Mouse (Mus musculus): Measurements from ENCODE around the gene Atp6v1b1. TPM values are rescaled to one million over a fixed set of nuclear protein-coding genes. Genes with fewer than 3 reads are reported as not detected.

Gene Atp6v1b1
- polyA plus RNA-seq, 1 experiment, result not detected

GRCm38 (mm10) chr6:83744126-83744525 is 1.3 kb downstream of the Atp6v1b1 start:
- Histone ChIP-seq H3K27ac (ENCODE audit: insufficient read depth, low read depth, low read length) (no peak overlapping the region), H3K4me1 (ENCODE audit: control insufficient read depth, insufficient read depth, low read length) (no peaks in the 10 kb centered on the region), H3K4me3 (ENCODE audit: insufficient read depth, low read length) (no peak overlapping the region)
- TF ChIP-seq CTCF (IDR thresholded peaks at IDR 0.05; ENCODE audit: low read depth, low read length), result no peak
- no peak for TF ChIP-seq POLR2A (IDR thresholded peaks at IDR 0.05; ENCODE audit: borderline replicate concordance, low read depth, low read length)

- no peaks in the 10 kb centered on the region for H3K4me1 ChIP-seq (ENCODE audit: control insufficient read depth, insufficient read depth, low read length)
- H3K27ac ChIP-seq (ENCODE audit: insufficient read depth, low read depth, low read length), result no peak overlapping the region
- TF ChIP-seq POLR2A (IDR thresholded peaks at IDR 0.05; ENCODE audit: borderline replicate concordance, low read depth, low read length), result no peak
- no peak for TF ChIP-seq CTCF (IDR thresholded peaks at IDR 0.05; ENCODE audit: low read depth, low read length)
- no peak overlapping the region for H3K4me3 ChIP-seq (ENCODE audit: insufficient read depth, low read length)
Observed at GRCm38 (mm10) chr6:83744557-83744956, 1.8 kb downstream of the Atp6v1b1 start.

GRCm38 (mm10) chr6:83745466-83745865 is 2.7 kb downstream of the Atp6v1b1 start:
- no peak for TF ChIP-seq POLR2A (IDR thresholded peaks at IDR 0.05; ENCODE audit: borderline replicate concordance, low read depth, low read length)
- no peak for TF ChIP-seq CTCF (IDR thresholded peaks at IDR 0.05; ENCODE audit: low read depth, low read length)
- no peak overlapping the region for H3K4me3 ChIP-seq (ENCODE audit: insufficient read depth, low read length)
- no peaks in the 10 kb centered on the region for H3K4me1 ChIP-seq (ENCODE audit: control insufficient read depth, insufficient read depth, low read length)
- H3K27ac ChIP-seq (ENCODE audit: insufficient read depth, low read depth, low read length), result no peak overlapping the region

GRCm38 (mm10) chr6:83749286-83749685 is 6.5 kb downstream of the Atp6v1b1 start:
- no peak for TF ChIP-seq POLR2A (IDR thresholded peaks at IDR 0.05; ENCODE audit: borderline replicate concordance, low read depth, low read length)
- TF ChIP-seq CTCF (IDR thresholded peaks at IDR 0.05; ENCODE audit: low read depth, low read length), result no peak
- H3K27ac ChIP-seq (ENCODE audit: insufficient read depth, low read depth, low read length), result no peak overlapping the region
- no peak overlapping the region for H3K4me3 ChIP-seq (ENCODE audit: insufficient read depth, low read length)
- H3K4me1 ChIP-seq (ENCODE audit: control insufficient read depth, insufficient read depth, low read length), result no peaks in the 10 kb centered on the region

GRCm38 (mm10) chr6:83750171-83750684 is 7.4 kb downstream of the Atp6v1b1 start:
- no peak for TF ChIP-seq POLR2A (IDR thresholded peaks at IDR 0.05; ENCODE audit: borderline replicate concordance, low read depth, low read length)
- TF ChIP-seq CTCF (IDR thresholded peaks at IDR 0.05; ENCODE audit: low read depth, low read length), result peak; percentile 68
- H3K27ac ChIP-seq (ENCODE audit: insufficient read depth, low read depth, low read length), result no peak overlapping the region
- no peaks in the 10 kb centered on the region for H3K4me1 ChIP-seq (ENCODE audit: control insufficient read depth, insufficient read depth, low read length)
- H3K4me3 ChIP-seq (ENCODE audit: insufficient read depth, low read length), result peak overlapping the region; percentile 25; the same call in 1 of the 2 replicates

GRCm38 (mm10) chr6:83756051-83756450 is 13.3 kb downstream of the Atp6v1b1 start:
- no peak for TF ChIP-seq CTCF (IDR thresholded peaks at IDR 0.05; ENCODE audit: low read depth, low read length)
- no peak for TF ChIP-seq POLR2A (IDR thresholded peaks at IDR 0.05; ENCODE audit: borderline replicate concordance, low read depth, low read length)
- H3K27ac ChIP-seq (ENCODE audit: insufficient read depth, low read depth, low read length), result no peak overlapping the region
- no peak overlapping the region for H3K4me3 ChIP-seq (ENCODE audit: insufficient read depth, low read length)
- no peaks in the 10 kb centered on the region for H3K4me1 ChIP-seq (ENCODE audit: control insufficient read depth, insufficient read depth, low read length)

GRCm38 (mm10) chr6:83762344-83762743 is 19.6 kb downstream of the Atp6v1b1 start, which contains the start of gene Ankrd53:
Gene Ankrd53, plus strand, starts transcription at chr6:83762644.
- Histone ChIP-seq H3K4me1 (ENCODE audit: control insufficient read depth, insufficient read depth, low read length) (no peaks in the 10 kb centered on the region), H3K27ac (ENCODE audit: insufficient read depth, low read depth, low read length) (no peak within 1 kb of the TSS), H3K4me3 (ENCODE audit: insufficient read depth, low read length) (no peak within 1 kb of the TSS)
- TF ChIP-seq POLR2A (IDR thresholded peaks at IDR 0.05; ENCODE audit: borderline replicate concordance, low read depth, low read length) (no peak), CTCF (IDR thresholded peaks at IDR 0.05; ENCODE audit: low read depth, low read length) (no peak)

GRCm38 (mm10) chr6:83762880-83763431 is 20.2 kb downstream of the Atp6v1b1 start:
- TF ChIP-seq CTCF (IDR thresholded peaks at IDR 0.05; ENCODE audit: low read depth, low read length) (no peak), POLR2A (IDR thresholded peaks at IDR 0.05; ENCODE audit: borderline replicate concordance, low read depth, low read length) (no peak)
- H3K4me1 ChIP-seq (ENCODE audit: control insufficient read depth, insufficient read depth, low read length), result no peaks in the 10 kb centered on the region
- H3K4me3 ChIP-seq (ENCODE audit: insufficient read depth, low read length), result no peak overlapping the region
- no peak overlapping the region for H3K27ac ChIP-seq (ENCODE audit: insufficient read depth, low read depth, low read length)

- TF ChIP-seq CTCF (IDR thresholded peaks at IDR 0.05; ENCODE audit: low read depth, low read length) (no peak), POLR2A (IDR thresholded peaks at IDR 0.05; ENCODE audit: borderline replicate concordance, low read depth, low read length) (no peak)
Observed at GRCm38 (mm10) chr6:83766982-83767381, 24.2 kb downstream of the Atp6v1b1 start.

GRCm38 (mm10) chr6:83768485-83768884 is 25.7 kb downstream of the Atp6v1b1 start:
- H3K4me3 ChIP-seq (ENCODE audit: insufficient read depth, low read length), result no peak overlapping the region
- H3K27ac ChIP-seq (ENCODE audit: insufficient read depth, low read depth, low read length), result no peak overlapping the region
- TF ChIP-seq CTCF (IDR thresholded peaks at IDR 0.05; ENCODE audit: low read depth, low read length), result no peak
- no peak for TF ChIP-seq POLR2A (IDR thresholded peaks at IDR 0.05; ENCODE audit: borderline replicate concordance, low read depth, low read length)
- 0 out of 2 replicates have a peak, but pooled peaks cover 1% of the 10 kb centered on the region for H3K4me1 ChIP-seq (ENCODE audit: control insufficient read depth, insufficient read depth, low read length)

More at GRCm38 (mm10) chr6:83766982-83767381, 24.2 kb downstream of the Atp6v1b1 start:
- Histone ChIP-seq H3K27ac (ENCODE audit: insufficient read depth, low read depth, low read length) (no peak overlapping the region), H3K4me3 (ENCODE audit: insufficient read depth, low read length) (no peak overlapping the region), H3K4me1 (ENCODE audit: control insufficient read depth, insufficient read depth, low read length) (no peaks in the 10 kb centered on the region)

Data from bone marrow macrophage, adult 2 months (primary cell).